Mouse (Mus musculus) kidney, embryonic 14.5 days (tissue): ENCODE results near the gene Tfb1m. TPM values are rescaled to one million over a fixed set of nuclear protein-coding genes. Genes with fewer than 3 reads are reported as not detected.

Source experiments
- ATAC-seq: fragments of 200-750 bp; cut with Nextera tagmentation; 2 replicates; pipeline ENCODE4 v1.8.0; 2017; ENCODE audit warnings: moderate number of reproducible peaks, mild to moderate bottlenecking, moderate TSS enrichment, moderate library complexity; ENCODE audit not compliant: low FRiP score, low TSS enrichment
- H3K27ac ChIP-seq: fragments of 300-500 bp; sonication (generic); 2 replicates; pipeline ENCODE4 v1.5.1; 2014; ENCODE audit warnings: low read depth, mild to moderate bottlenecking, low read length, moderate library complexity, mixed read lengths
- H3K27me3 ChIP-seq: fragments of 300-500 bp; sonication (generic); 2 replicates; pipeline ENCODE4 v1.6.1; 2014; ENCODE audit warnings: mild to moderate bottlenecking, low read length; ENCODE audit not compliant: control insufficient read depth, insufficient read depth
- H3K36me3 ChIP-seq: fragments of 300-500 bp; sonication (generic); 2 replicates; pipeline ENCODE4 v1.6.1; 2014; ENCODE audit warnings: low read length, mixed read lengths; ENCODE audit not compliant: control insufficient read depth, insufficient read depth
- H3K4me1 ChIP-seq: fragments of 300-500 bp; sonication (generic); 2 replicates; pipeline ENCODE4 v1.6.1; 2014; ENCODE audit warnings: low read length, mixed read lengths; ENCODE audit not compliant: control insufficient read depth, insufficient read depth
- H3K4me2 ChIP-seq: fragments of 300-500 bp; sonication (generic); replicated peaks from 2 replicates; pipeline ENCODE4 v1.6.1; 2014; ENCODE audit warnings: low read depth, mild to moderate bottlenecking, low read length
- H3K4me3 ChIP-seq: fragments of 300-500 bp; sonication (generic); 2 replicates; pipeline ENCODE4 v1.5.1; 2014; ENCODE audit warnings: mild to moderate bottlenecking, low read length
- H3K9ac ChIP-seq: fragments of 300-500 bp; sonication (generic); 2 replicates; pipeline ENCODE4 v1.6.1; 2014; ENCODE audit warnings: low read depth, mild to moderate bottlenecking, low read length, moderate library complexity
- H3K9me3 ChIP-seq: fragments of 300-500 bp; sonication (generic); 2 replicates; pipeline ENCODE4 v1.6.1; 2016; ENCODE audit warnings: low read length; ENCODE audit not compliant: control insufficient read depth
- WGBS: fragments of 180-500 bp; shearing (Covaris S2); extraction: QIAGEN DNeasy Blood & Tissue Kit; methylation state at CpG from one replicate; pipeline ENCODE4 v1.1.7; 2014; 5-methylcytosine and 5-hydroxymethylcytosine counted together
- polyA plus RNA-seq: library from polyadenylated mRNA; unstranded; fragments of >200 nt; fragmentation: Nextera tagmentation; extraction: Ambion mirVana; gene quantifications from 2 replicates; pipeline ENCODE4 v1.2.1, GENCODE M21; 2014

Tfb1m gene
- polyA plus RNA-seq, result 19.5 and 21.4 TPM in 2 replicates

DNA sequence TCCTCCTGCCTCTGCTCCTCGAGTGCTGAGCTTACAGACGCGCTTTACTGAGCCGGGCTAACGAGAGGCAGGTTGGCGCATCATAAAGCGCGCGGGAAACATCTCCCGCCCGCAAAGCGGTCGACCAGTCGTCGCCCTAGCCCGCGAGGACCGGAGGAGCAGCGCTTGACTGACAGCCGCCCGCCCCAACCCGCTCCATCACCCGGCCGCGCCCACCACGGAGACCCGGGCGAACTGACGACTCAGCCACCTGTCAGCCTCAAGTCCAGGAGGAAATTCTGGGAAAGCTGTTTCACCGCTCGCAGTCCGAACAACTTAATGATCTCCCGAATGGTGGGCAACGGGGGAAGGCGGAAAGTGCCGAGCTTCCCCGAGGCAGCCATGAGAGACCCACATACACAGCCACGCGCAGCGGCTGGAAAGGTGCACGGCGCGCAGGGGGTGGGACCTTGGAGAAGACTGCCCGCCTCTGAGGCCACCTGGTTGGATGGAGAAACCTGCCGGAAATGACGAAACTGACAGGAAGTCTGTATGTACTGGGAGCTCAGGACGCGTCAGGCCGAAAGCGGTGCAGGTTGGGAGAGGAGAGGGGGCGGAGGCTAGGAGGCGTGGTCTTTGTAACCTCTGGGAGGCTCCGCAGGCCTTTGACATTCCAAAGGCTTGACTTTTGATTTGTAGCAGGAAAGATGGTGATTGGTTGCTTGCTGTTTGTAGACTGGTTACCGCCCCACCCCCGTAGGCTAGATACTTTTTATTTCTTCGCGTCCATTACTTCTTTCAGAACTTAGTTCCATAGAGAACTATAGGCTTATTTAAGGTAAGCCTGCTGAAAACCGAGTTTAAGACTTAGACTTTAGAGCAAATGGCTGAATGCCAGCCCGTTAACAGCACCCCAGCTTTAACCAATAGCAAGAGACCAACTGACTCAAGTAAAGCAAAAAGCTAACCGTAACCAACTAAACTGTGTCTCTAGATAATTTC, at the start of gene Tfb1m:
Gene Tfb1m, minus strand, starts transcription at position 451 of the 981 bp plus-strand sequence.
- Histone ChIP-seq H3K9ac (peak within 1 kb of the TSS; percentile 65), H3K36me3 (no peaks in the 10 kb centered on the region), H3K4me1 (peaks cover 8% of the 10 kb centered on the region; the same call in 1 of the 2 replicates), H3K4me3 (peak within 1 kb of the TSS; percentile 56), H3K27ac (peak within 1 kb of the TSS; percentile 73), H3K4me2 (peak within 1 kb of the TSS; percentile 64), H3K9me3 (no peaks in the 10 kb centered on the region), H3K27me3 (no peaks in the 10 kb centered on the region)
- WGBS, result 1% methylated on average over 60 of the region's 60 CpGs
- peak; percentile 100 for ATAC-seq

DNA sequence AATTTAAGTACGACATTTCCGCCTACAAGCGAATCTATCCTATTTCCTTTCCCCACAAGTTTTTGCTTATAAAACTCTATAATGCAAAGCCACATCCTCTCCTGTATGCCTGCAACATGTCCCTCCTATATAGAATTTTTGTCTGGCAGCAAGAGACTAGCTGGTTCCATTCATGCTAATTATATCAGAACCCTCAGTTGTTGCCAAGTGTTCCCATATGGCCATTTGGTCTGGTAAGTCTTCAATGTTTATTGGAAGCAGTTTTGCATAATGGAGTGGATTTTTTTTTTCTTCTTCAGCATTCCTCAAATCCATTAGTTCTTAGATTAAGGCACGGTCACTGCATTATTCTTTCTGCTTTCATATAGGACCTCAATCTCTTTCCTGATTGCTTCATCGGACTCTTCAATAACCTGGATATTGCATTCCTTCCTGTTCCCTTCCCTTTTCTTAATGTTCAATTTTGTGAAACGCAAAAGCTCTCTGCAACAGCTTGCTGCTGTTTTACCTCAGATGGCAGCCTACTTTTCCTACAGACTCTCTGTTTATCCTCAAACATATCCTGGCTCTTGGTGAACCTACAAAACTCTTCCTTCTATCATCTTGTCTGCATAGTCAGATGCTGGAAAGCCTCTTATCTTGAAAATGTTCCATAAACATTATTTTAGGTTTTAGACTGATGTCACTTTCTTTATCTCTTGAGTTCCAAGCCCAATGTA, 45.5 kb upstream of the Tfb1m start:
- H3K4me1 ChIP-seq, result no peaks in the 10 kb centered on the region
- no peaks in the 10 kb centered on the region for H3K36me3 ChIP-seq
- no peaks in the 10 kb centered on the region for H3K9me3 ChIP-seq
- H3K27ac ChIP-seq, result no peak overlapping the region
- no peak overlapping the region for H3K4me2 ChIP-seq
- no peak overlapping the region for H3K4me3 ChIP-seq
- ATAC-seq, result no peak
- H3K9ac ChIP-seq, result no peak overlapping the region
- H3K27me3 ChIP-seq, result no peaks in the 10 kb centered on the region
- 94% methylated on average over 6 of the region's 6 CpGs for WGBS

DNA sequence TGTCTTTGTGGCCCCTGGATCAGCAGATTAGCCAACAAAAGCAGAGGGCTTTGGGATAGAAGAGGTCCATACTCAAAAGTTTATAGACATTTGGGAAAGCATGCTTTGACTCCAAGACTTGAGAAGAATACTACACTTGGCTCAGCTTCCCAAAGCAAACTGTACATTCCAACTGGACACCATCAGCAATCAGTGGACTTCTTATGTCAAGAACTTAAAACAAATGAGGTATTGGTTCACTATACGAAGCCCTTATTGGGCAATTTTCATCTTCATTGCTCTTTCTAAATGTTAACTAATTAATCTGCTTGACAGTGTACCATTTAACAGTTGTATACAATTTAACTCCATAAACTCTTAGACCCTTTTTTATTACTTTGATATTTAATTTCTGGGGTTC, 40.8 kb upstream of the Tfb1m start:
- Histone ChIP-seq H3K4me1 (0 out of 2 replicates have a peak, but pooled peaks cover 6% of the 10 kb centered on the region), H3K9me3 (no peaks in the 10 kb centered on the region), H3K27me3 (no peaks in the 10 kb centered on the region), H3K27ac (no peak overlapping the region), H3K4me3 (no peak overlapping the region), H3K36me3 (no peaks in the 10 kb centered on the region), H3K9ac (no peak overlapping the region), H3K4me2 (no peak overlapping the region)
- ATAC-seq, result no peak
- 74% methylated on average over 1 of the region's 1 CpGs for WGBS

DNA sequence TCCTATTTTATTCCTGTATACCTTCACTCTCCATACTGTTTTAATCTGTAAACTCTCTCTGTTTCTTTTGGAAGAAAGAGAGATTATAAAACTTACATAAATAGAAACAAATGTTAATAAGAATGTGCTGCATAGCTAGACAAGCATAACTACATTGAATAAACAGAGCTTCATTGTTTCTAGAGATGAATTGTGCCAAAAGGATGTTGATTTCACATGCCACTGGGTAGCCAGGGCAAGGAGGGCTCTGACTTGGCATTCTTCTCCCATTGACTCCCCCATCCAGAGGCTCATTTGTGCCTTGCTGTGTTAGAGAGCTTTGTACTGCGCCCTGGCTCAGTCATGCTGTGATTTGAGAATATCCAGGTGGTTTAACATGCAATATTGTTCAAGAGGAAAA, 40.3 kb upstream of the Tfb1m start:
- H3K4me3 ChIP-seq, result no peak overlapping the region
- no peaks in the 10 kb centered on the region for H3K36me3 ChIP-seq
- WGBS, result 89% methylated on average over 1 of the region's 1 CpGs
- H3K4me1 ChIP-seq, result 0 out of 2 replicates have a peak, but pooled peaks cover 6% of the 10 kb centered on the region
- no peak overlapping the region for H3K4me2 ChIP-seq
- H3K9ac ChIP-seq, result no peak overlapping the region
- no peak overlapping the region for H3K27ac ChIP-seq
- H3K9me3 ChIP-seq, result no peaks in the 10 kb centered on the region
- no peaks in the 10 kb centered on the region for H3K27me3 ChIP-seq
- ATAC-seq, result no peak

DNA sequence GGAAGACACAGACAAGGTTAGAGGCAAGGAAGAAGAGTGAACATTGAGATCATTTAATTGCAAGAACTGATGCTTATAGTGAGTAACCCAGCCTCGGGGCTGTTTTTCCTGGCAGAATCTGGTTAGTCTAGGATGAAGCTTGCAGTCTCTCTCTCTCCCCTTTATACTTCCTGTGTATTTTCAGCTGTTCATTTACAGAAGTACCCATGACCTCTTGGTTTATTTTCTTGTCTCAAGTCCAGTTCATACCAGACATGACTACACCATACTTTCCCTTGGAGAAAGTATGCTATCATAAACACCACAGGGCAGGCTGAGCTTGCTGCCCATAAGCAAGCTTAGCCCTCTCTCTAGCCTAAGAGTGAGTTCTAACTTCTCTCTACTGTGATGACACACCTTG, 39.5 kb upstream of the Tfb1m start:
- 0 out of 2 replicates have a peak, but pooled peaks cover 6% of the 10 kb centered on the region for H3K4me1 ChIP-seq
- H3K4me2 ChIP-seq, result no peak overlapping the region
- peak overlapping the region; percentile 55; the same call in 1 of the 2 replicates for H3K27ac ChIP-seq
- H3K4me3 ChIP-seq, result no peak overlapping the region
- no peaks in the 10 kb centered on the region for H3K36me3 ChIP-seq
- no peak for ATAC-seq
- H3K9ac ChIP-seq, result no peak overlapping the region
- 50% methylated on average over 1 of the region's 1 CpGs for WGBS
- no peaks in the 10 kb centered on the region for H3K27me3 ChIP-seq
- no peaks in the 10 kb centered on the region for H3K9me3 ChIP-seq

DNA sequence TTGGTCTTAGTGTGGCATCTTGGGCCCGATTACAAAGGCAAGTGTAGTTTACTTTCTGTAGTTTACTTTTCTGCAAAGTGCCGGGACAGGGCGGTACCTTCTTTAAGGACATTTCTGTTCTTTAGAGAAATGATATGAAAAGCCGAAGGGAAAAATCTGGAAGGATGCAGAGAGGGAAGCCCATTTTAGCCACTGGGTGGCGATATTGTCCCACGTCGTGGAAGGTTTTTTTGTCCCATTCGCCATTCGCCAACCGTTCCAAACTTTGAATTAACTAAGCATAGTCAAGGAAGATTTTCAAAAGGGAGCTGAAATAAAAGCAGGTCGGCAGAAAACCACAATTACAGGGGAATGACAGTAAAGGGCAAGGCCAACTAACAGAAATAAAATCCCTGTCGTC, 13.3 kb upstream of the Tfb1m start:
- Histone ChIP-seq H3K4me2 (no peak overlapping the region), H3K9me3 (no peaks in the 10 kb centered on the region), H3K4me1 (no peaks in the 10 kb centered on the region), H3K36me3 (no peaks in the 10 kb centered on the region), H3K27me3 (no peaks in the 10 kb centered on the region), H3K4me3 (no peak overlapping the region), H3K27ac (no peak overlapping the region), H3K9ac (no peak overlapping the region)
- whole genome bisulfite sequencing, result 4% methylated on average over 12 of the region's 12 CpGs
- ATAC-seq, result no peak

DNA sequence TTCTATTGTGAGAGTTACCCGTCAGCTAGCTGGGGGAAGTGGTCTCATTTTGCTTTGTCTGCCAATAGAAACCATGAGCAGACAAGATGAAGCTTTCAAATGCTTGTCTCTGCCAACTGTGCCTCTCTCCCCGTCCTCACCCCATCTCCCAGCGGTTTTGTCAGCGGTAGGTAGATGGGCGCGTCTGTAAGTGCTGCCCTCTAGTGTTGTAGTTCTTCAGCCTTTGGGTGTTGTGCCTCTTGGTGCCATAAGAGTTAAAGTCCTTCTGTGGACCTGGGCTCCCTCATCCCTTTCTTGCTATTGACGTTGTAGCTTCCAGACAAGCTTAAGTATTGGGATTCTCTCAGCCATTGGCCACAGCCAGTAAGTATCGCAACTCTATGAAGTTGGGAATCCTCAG, 4.8 kb upstream of the Tfb1m start:
- H3K27me3 ChIP-seq, result no peaks in the 10 kb centered on the region
- no peak overlapping the region for H3K27ac ChIP-seq
- no peaks in the 10 kb centered on the region for H3K9me3 ChIP-seq
- ATAC-seq, result no peak
- H3K9ac ChIP-seq, result no peak overlapping the region
- no peak overlapping the region for H3K4me2 ChIP-seq
- 56% methylated on average over 8 of the region's 8 CpGs for WGBS
- no peaks in the 10 kb centered on the region for H3K4me1 ChIP-seq
- H3K36me3 ChIP-seq, result no peaks in the 10 kb centered on the region
- no peak overlapping the region for H3K4me3 ChIP-seq

DNA sequence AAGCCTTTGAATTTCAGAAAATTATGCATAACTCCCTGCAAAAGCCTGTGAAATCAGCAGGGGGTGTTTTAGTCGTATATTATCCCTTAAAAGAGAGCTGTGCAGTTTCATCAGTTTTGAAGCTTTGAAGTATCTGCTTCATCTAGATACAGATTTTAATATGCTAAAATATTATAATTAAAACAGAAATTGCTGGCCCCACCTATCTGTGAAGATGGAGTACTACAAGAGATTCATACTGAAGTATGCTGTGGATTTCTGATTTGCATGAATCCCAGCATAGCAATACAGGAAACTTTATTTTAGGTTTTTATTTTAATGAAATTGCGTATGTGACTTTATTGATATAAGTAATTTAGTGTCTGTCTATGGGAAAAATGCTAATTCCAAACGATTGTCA, 3.0 kb upstream of the Tfb1m start:
- Histone ChIP-seq H3K36me3 (no peaks in the 10 kb centered on the region), H3K9ac (no peak overlapping the region), H3K27me3 (no peaks in the 10 kb centered on the region), H3K4me2 (no peak overlapping the region), H3K9me3 (no peaks in the 10 kb centered on the region), H3K4me1 (peaks cover 8% of the 10 kb centered on the region; the same call in 1 of the 2 replicates), H3K27ac (no peak overlapping the region), H3K4me3 (no peak overlapping the region)
- 76% methylated on average over 3 of the region's 3 CpGs for WGBS
- no peak for ATAC-seq
